Mouse (Mus musculus) layer of hippocampus, adult 8-10 months (tissue): ENCODE measurements around the gene Zfp788. TPM values are rescaled to one million over a fixed set of nuclear protein-coding genes. Genes with fewer than 3 reads are reported as not detected.
"Not testable (repeated sequence)": the region's sequence is repeated elsewhere in the genome, so short reads cannot be mapped to it uniquely, and the experiment has no call there.

Experiments used
- DNase-seq, 2 experiments: peaks; one replicate each; pipeline ENCODE4 v3.0.0; 2022; ENCODE audit warnings: low spot score in 2 of 2
- total RNA-seq, 4 experiments: library from RNA; stranded (reverse); gene quantifications; 2 replicates each; pipeline ENCODE4 v1.2.4; 2022

Zfp788 gene
- total RNA-seq: 10 to 100 TPM; 32.0 to 38.7 (median 37.5) TPM

GRCm38 (mm10) chr7:41632409-41633220 lies at the start of gene Zfp788:
Zfp788 (plus strand) TSS chr7:41633203.
- peak; percentile 97 to 98 for DNase-seq

- DNase-seq: not testable (repeated sequence)
Measured at GRCm38 (mm10) chr7:41587831-41588230, 45.2 kb upstream of the Zfp788 start.

GRCm38 (mm10) chr7:41598615-41599014 lies 34.4 kb upstream of the Zfp788 start:
- DNase-seq: no peak

GRCm38 (mm10) chr7:41599034-41599813 lies 33.8 kb upstream of the Zfp788 start, which contains the start of gene 2610021A01Rik:
2610021A01Rik (plus strand) TSS chr7:41599230.
- peak; percentile 93 to 94 for DNase-seq

GRCm38 (mm10) chr7:41599932-41600548 lies 33.0 kb upstream of the Zfp788 start:
- peak in 1 of 2 experiments; percentile 5 for DNase-seq

- no peak for DNase-seq
Measured at GRCm38 (mm10) chr7:41611654-41612053, 21.3 kb upstream of the Zfp788 start.

- DNase-seq: not testable (repeated sequence)
Measured at GRCm38 (mm10) chr7:41616241-41616640, 16.8 kb upstream of the Zfp788 start.

GRCm38 (mm10) chr7:41633221-41633984 lies 400 bp downstream of the Zfp788 start:
- peak; percentile 94 to 95 for DNase-seq

GRCm38 (mm10) chr7:41674326-41674725 lies 41.3 kb downstream of the Zfp788 start:
- DNase-seq: not testable (repeated sequence)

Other genes with a start within 250 kb of the Zfp788 start
- gene AI987944, start 239.8 kb upstream of the Zfp788 start, total RNA-seq: 10 to 100 TPM; 11.9 to 14.4 (median 13.3) TPM
- under 1 TPM; 0.55 to 0.73 (median 0.60) TPM for gene Vmn2r57, start 184.5 kb upstream of the Zfp788 start, total RNA-seq
- under 1 TPM; 0.19 to 0.53 (median 0.28) TPM for gene Gm20449, start 133.8 kb upstream of the Zfp788 start, total RNA-seq
- 10 to 100 TPM in 3 of 4 experiments, 1 to 10 TPM in 1; 9.8 to 12.3 (median 11.8) TPM for gene AW146154, start 133.3 kb upstream of the Zfp788 start, total RNA-seq
- not detected for gene Gm6871, start 59.5 kb upstream of the Zfp788 start, total RNA-seq
- gene 2610021A01Rik, start 34.0 kb upstream of the Zfp788 start, total RNA-seq: 10 to 100 TPM; 30.6 to 39.8 (median 35.0) TPM
- not detected for gene Vmn2r58, start 239.5 kb downstream of the Zfp788 start, total RNA-seq